ENCODE assay signal across 8 mouse cellular contexts in genomic region chr1:176813292-176814035, GRCm38 (mm10). TPM values are rescaled to one million over a fixed set of nuclear protein-coding genes. Genes with fewer than 3 reads are reported as not detected.
DNase-seq lines count a peak whose midpoint lies in the region; ATAC-seq and TF ChIP-seq lines count a peak whose summit lies in the region.

No protein-coding gene starts in this region.

- H3K9ac ChIP-seq in ES-Bruce4 (ENCODE audit: low read depth, poor library complexity, severe bottlenecking) = peak overlapping the region; percentile 59
- peak overlapping the region; percentile 97 for H3K9ac ChIP-seq in forebrain, embryonic 13.5 days
- H3K9ac ChIP-seq in lung, embryonic 16.5 days (ENCODE audit: low read length) = peak overlapping the region; percentile 90

- H3K27ac ChIP-seq in ES-Bruce4 (ENCODE audit: insufficient read depth, low read length) = peak overlapping the region; percentile 32; the same call in 1 of the 2 replicates
- peak overlapping the region; percentile 100 for H3K27ac ChIP-seq in forebrain, embryonic 13.5 days
- H3K27ac ChIP-seq in layer of hippocampus, adult 2 months = peak overlapping the region; percentile 95
- H3K27ac ChIP-seq in lung, embryonic 16.5 days (ENCODE audit: low read length) = peak overlapping the region; percentile 90

- peak; percentile 78 to 81 for DNase-seq in heart, postnatal 10 days
- DNase-seq in layer of hippocampus, adult 2 months (ENCODE audit: low spot score in 2 of 2) = peak; percentile 52 to 77
- peak; percentile 45 for DNase-seq in ovary, adult 18-20 months (ENCODE audit: low spot score)
- DNase-seq in thymus, adult 18-20 months = peak; percentile 49 to 57

- no peak for TF ChIP-seq CTCF in ES-Bruce4 (IDR thresholded peaks at IDR 0.05; ENCODE audit: low read depth, low read length)
- no peak for TF ChIP-seq CTCF in layer of hippocampus, adult 2 months (conservative IDR thresholded peaks at IDR 0.05)

- no peak for TF ChIP-seq EP300 in ES-Bruce4 (IDR thresholded peaks at IDR 0.05; ENCODE audit: insufficient read depth, low read depth, low read length)

- no peak for TF ChIP-seq POLR2A in ES-Bruce4 (IDR thresholded peaks at IDR 0.05; ENCODE audit: insufficient read depth, low read length)

- H3K4me1 ChIP-seq in ES-Bruce4 (ENCODE audit: control insufficient read depth, insufficient read depth, low read length) = no peaks in the 10 kb centered on the region
- peaks cover 46% of the 10 kb centered on the region for H3K4me1 ChIP-seq in forebrain, embryonic 13.5 days
- peaks cover 14% of the 10 kb centered on the region; the same call in 1 of the 2 replicates for H3K4me1 ChIP-seq in lung, embryonic 16.5 days (replicated peaks; ENCODE audit: control insufficient read depth, insufficient read depth, low read length)

- H3K9me3 ChIP-seq in ES-Bruce4 (replicated peaks; ENCODE audit: control insufficient read depth, insufficient read depth, low read length, poor library complexity, severe bottlenecking) = no peaks in the 10 kb centered on the region
- H3K9me3 ChIP-seq in forebrain, embryonic 13.5 days (replicated peaks) = no peaks in the 10 kb centered on the region
- no peaks in the 10 kb centered on the region for H3K9me3 ChIP-seq in lung, embryonic 16.5 days (ENCODE audit: control insufficient read depth, low read length)

- no peaks in the 10 kb centered on the region for H3K36me3 ChIP-seq in ES-Bruce4 (ENCODE audit: control insufficient read depth, insufficient read depth, low read length, poor library complexity, severe bottlenecking)
- H3K36me3 ChIP-seq in forebrain, embryonic 13.5 days (ENCODE audit: poor library complexity, severe bottlenecking) = no peaks in the 10 kb centered on the region
- no peaks in the 10 kb centered on the region for H3K36me3 ChIP-seq in lung, embryonic 16.5 days (ENCODE audit: control insufficient read depth, insufficient read depth, low read length)

- H3K4me3 ChIP-seq in ES-Bruce4 (ENCODE audit: low read depth, low read length) = peak overlapping the region; percentile 72
- peak overlapping the region; percentile 92 for H3K4me3 ChIP-seq in forebrain, embryonic 13.5 days
- H3K4me3 ChIP-seq in layer of hippocampus, adult 2 months = peak overlapping the region; percentile 86
- H3K4me3 ChIP-seq in lung, embryonic 16.5 days (ENCODE audit: low read length) = peak overlapping the region; percentile 92

- WGBS in forebrain, embryonic 13.5 days = under 1% methylated on average over 64 of the region's 75 CpGs
- under 1% methylated on average over 53 of the region's 75 CpGs for WGBS in lung, embryonic 16.5 days

- H3K4me2 ChIP-seq in forebrain, embryonic 13.5 days = peak overlapping the region; percentile 76
- peak overlapping the region; percentile 76 for H3K4me2 ChIP-seq in lung, embryonic 16.5 days (ENCODE audit: low read depth, low read length)

- intact Hi-C loops in heart, postnatal 10 days (cut with DNase I) = no loop called here

- peak; percentile 49 for ATAC-seq in cerebellum, adult (ENCODE audit: insufficient number of reproducible peaks, low FRiP score, low TSS enrichment)
- peak; percentile 64 for ATAC-seq in forebrain, embryonic 13.5 days
- ATAC-seq in lung, embryonic 16.5 days (ENCODE audit: low read depth) = peak; percentile 58

- no peaks in the 10 kb centered on the region for H3K27me3 ChIP-seq in ES-Bruce4 (ENCODE audit: control insufficient read depth, insufficient read depth, low read length, poor library complexity, severe bottlenecking)
- no peaks in the 10 kb centered on the region for H3K27me3 ChIP-seq in forebrain, embryonic 13.5 days
- H3K27me3 ChIP-seq in lung, embryonic 16.5 days (ENCODE audit: control insufficient read depth, insufficient read depth, low read depth, low read length) = no peaks in the 10 kb centered on the region

RNA-seq across cellular contexts. Expression of gene Cep170, which starts 0.4 kb away (rescaled TPM):
- polyA plus RNA-seq in ES-Bruce4 (2011; ENCODE audit: insufficient read depth, insufficient read length, low read depth, missing spikeins) = 19.7 and 24.5 TPM in 2 replicates
- 100 and 114 TPM in 2 replicates for polyA plus RNA-seq in forebrain, embryonic 13.5 days (2015; fragmentation: Nextera tagmentation; extraction: Ambion mirVana)
- 10 to 100 TPM; 30.6 to 39.1 TPM for total RNA-seq in heart, postnatal 10 days (2021)
- 10 to 100 TPM; 96.4 to 96.8 TPM for total RNA-seq in layer of hippocampus, adult 2 months (2021)
- polyA plus RNA-seq in lung, embryonic 16.5 days (2015; fragmentation: Nextera tagmentation; extraction: Ambion mirVana) = 15.5 and 17.9 TPM in 2 replicates

RNA-seq across cellular contexts. Expression of gene Sdccag8, which starts 1.0 kb away (rescaled TPM):
- 5.1 and 5.9 TPM in 2 replicates for polyA plus RNA-seq in ES-Bruce4 (2011; ENCODE audit: insufficient read depth, insufficient read length, low read depth, missing spikeins)
- 28.8 and 29.7 TPM in 2 replicates for polyA plus RNA-seq in forebrain, embryonic 13.5 days (2015; fragmentation: Nextera tagmentation; extraction: Ambion mirVana)
- 1 to 10 TPM; 4.2 to 5.3 TPM for total RNA-seq in heart, postnatal 10 days (2021)
- total RNA-seq in layer of hippocampus, adult 2 months (2021) = 10 to 100 TPM; 20.0 to 20.7 TPM
- polyA plus RNA-seq in lung, embryonic 16.5 days (2015; fragmentation: Nextera tagmentation; extraction: Ambion mirVana) = 16.9 TPM in 2 replicates

Comparison
In these comparisons a context has a peak if more than half of its experiments do, and no peak if none do; other contexts are left out.
1. Peak in every context shown above with its lines: DNase-seq, ATAC-seq, H3K4me3 ChIP-seq and H3K27ac ChIP-seq.
2. H3K27ac ChIP-seq: peak in every context shown above with its lines; median percentile 100 in forebrain, embryonic 13.5 days; 95 in layer of hippocampus, adult 2 months; 90 in lung, embryonic 16.5 days; 32 in ES-Bruce4.